Mouse (Mus musculus) cortical plate, adult 2 months (tissue): ENCODE results near the gene Olfr495. TPM values are rescaled to one million over a fixed set of nuclear protein-coding genes. Genes with fewer than 3 reads are reported as not detected.

ENCODE experiments used
- H3K27ac ChIP-seq: fragments of 200-500 bp; 2 replicates; pipeline ENCODE4 v1.5.1; 2012; ENCODE audit warnings: low read length, control low read depth, inconsistent platforms; ENCODE audit not compliant: insufficient read depth
- H3K4me1 ChIP-seq: fragments of 200-500 bp; 2 replicates; pipeline ENCODE4 v1.6.1; 2011; ENCODE audit warnings: low read length; ENCODE audit not compliant: control insufficient read depth, insufficient read depth
- H3K4me3 ChIP-seq: fragments of 200-500 bp; 2 replicates; pipeline ENCODE4 v1.5.1; 2011; ENCODE audit warnings: mild to moderate bottlenecking, low read length, control low read depth; ENCODE audit not compliant: insufficient read depth
- CTCF ChIP-seq: fragments of 200-500 bp; IDR thresholded peaks from 2 replicates; pipeline ENCODE4 v1.5.1; 2011; ENCODE audit warnings: mild to moderate bottlenecking, control low read depth, low read length; ENCODE audit not compliant: insufficient read depth; ENCODE audit errors: extremely low read depth
- POLR2A ChIP-seq: fragments of 200-500 bp; IDR thresholded peaks from 2 replicates; pipeline ENCODE4 v1.6.1; 2011; ENCODE audit warnings: mild to moderate bottlenecking, low read length, control low read depth; ENCODE audit not compliant: insufficient read depth; ENCODE audit errors: extremely low read depth
- polyA plus RNA-seq: library from polyadenylated mRNA; depleted of rRNA; stranded (reverse); fragments of >200 nt; gene quantifications from 2 replicates; pipeline ENCODE4 v1.2.3, GENCODE M21; 2012; rRNA removed

The Olfr495 gene
- polyA plus RNA-seq = not detected in 2 replicates

DNA sequence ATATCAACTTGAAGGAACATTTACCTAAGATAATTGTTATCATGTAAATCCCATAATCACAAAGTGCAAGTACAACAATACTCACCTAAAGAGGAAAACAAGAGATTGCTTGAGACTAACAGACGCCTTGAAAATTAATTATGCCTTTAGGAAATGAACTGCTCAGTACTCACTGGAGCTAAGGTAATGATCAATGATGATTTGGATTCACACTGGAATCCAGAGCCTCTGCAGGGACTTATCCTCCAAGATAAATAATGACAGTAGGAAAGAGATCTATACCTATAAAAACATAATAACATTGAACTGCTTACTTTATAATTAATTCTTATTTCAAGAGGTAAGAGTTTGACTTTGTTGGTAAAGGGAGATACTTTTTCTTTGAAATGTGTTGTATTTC lies at the start of gene Olfr495:
TSS of gene Olfr495 (plus strand) at position 301 of the 400 bp plus-strand sequence.
- H3K4me1 ChIP-seq = no peaks in the 10 kb centered on the region
- no peak within 1 kb of the TSS for H3K4me3 ChIP-seq
- no peak within 1 kb of the TSS for H3K27ac ChIP-seq
- TF ChIP-seq CTCF (no peak), POLR2A (no peak)

- Histone ChIP-seq H3K27ac (no peak within 1 kb of the TSS), H3K4me1 (no peaks in the 10 kb centered on the region), H3K4me3 (no peak within 1 kb of the TSS)
- TF ChIP-seq CTCF = no peak
These were observed 46.1 kb upstream of the Olfr495 start, which contains the start of gene Olfr493 for GRCm38 (mm10) chr7:108346879-108347278. Olfr493 (minus strand) TSS chr7:108346979.

- Histone ChIP-seq H3K4me1 (no peaks in the 10 kb centered on the region), H3K27ac (no peak within 1 kb of the TSS), H3K4me3 (no peak within 1 kb of the TSS)
- TF ChIP-seq CTCF = no peak
- no peak for TF ChIP-seq POLR2A
These were observed 27.9 kb upstream of the Olfr495 start, which contains the start of gene Olfr494 for GRCm38 (mm10) chr7:108365035-108365434. Olfr494 (plus strand) TSS chr7:108365335.

DNA sequence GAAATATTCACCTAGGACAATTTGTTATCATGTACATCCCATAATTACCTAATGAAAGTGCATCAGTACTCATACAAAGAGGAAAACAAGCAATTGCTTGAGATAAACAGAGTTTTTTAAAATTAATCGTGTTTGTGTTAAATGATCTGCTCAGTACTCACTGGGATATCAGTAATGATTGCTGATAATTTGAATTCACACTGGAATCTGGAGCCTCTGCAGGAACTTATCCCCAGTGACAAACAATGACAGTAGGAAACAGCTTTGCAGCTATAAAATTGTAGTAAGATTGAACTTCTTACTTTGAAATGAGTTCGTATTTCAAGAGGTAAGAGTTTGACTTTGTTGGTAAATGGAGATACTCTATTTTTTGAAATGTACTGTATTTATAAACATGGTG lies 27.2 kb downstream of the Olfr495 start, which contains the start of gene Olfr497:
TSS of gene Olfr497 (plus strand) at position 301 of the 400 bp plus-strand sequence.
- Histone ChIP-seq H3K4me3 (no peak within 1 kb of the TSS), H3K27ac (no peak within 1 kb of the TSS), H3K4me1 (no peaks in the 10 kb centered on the region)
- TF ChIP-seq POLR2A (no peak), CTCF (no peak)

Other genes with a start within 250 kb of the Olfr495 start
- not detected in 2 replicates for gene Olfr485, start 233.3 kb upstream of the Olfr495 start, polyA plus RNA-seq
- not detected in 2 replicates for gene Olfr486, start 220.4 kb upstream of the Olfr495 start, polyA plus RNA-seq
- gene Olfr487, start 178.5 kb upstream of the Olfr495 start, polyA plus RNA-seq = not detected in 2 replicates
- not detected in 2 replicates for gene Olfr488, start 134.8 kb upstream of the Olfr495 start, polyA plus RNA-seq
- gene Olfr490, start 104.2 kb upstream of the Olfr495 start, polyA plus RNA-seq = not detected in 2 replicates
- gene Olfr491, start 79.7 kb upstream of the Olfr495 start, polyA plus RNA-seq = not detected in 2 replicates
- not detected in 2 replicates for gene Olfr492, start 69.5 kb upstream of the Olfr495 start, polyA plus RNA-seq
- gene Olfr493, start 46.2 kb upstream of the Olfr495 start, polyA plus RNA-seq = not detected in 2 replicates
- not detected in 2 replicates for gene Olfr494, start 27.8 kb upstream of the Olfr495 start, polyA plus RNA-seq
- not detected in 2 replicates for gene Olfr497, start 27.3 kb downstream of the Olfr495 start, polyA plus RNA-seq
- not detected in 2 replicates for gene Olfr498, start 72.2 kb downstream of the Olfr495 start, polyA plus RNA-seq
- not detected in 2 replicates for gene Olfr502, start 131.9 kb downstream of the Olfr495 start, polyA plus RNA-seq
- not detected in 2 replicates for gene Olfr503, start 151.4 kb downstream of the Olfr495 start, polyA plus RNA-seq
- not detected in 2 replicates for gene Olfr504, start 172.6 kb downstream of the Olfr495 start, polyA plus RNA-seq
- gene Olfr506, start 217.6 kb downstream of the Olfr495 start, polyA plus RNA-seq = not detected in 2 replicates
- not detected in 2 replicates for gene Olfr507, start 228.6 kb downstream of the Olfr495 start, polyA plus RNA-seq
- gene Olfr508, start 236.8 kb downstream of the Olfr495 start, polyA plus RNA-seq = not detected in 2 replicates